Mouse (Mus musculus) embryonic fibroblast, embryonic 13.5 days (primary cell): ENCODE data around the gene Hoxb2.

Source experiments
- CTCF ChIP-seq: IDR thresholded peaks from 2 replicates; pipeline ENCODE4 v1.5.1; 2011; ENCODE audit warnings: mild to moderate bottlenecking, control low read depth, low read length, moderate library complexity, borderline replicate concordance; ENCODE audit not compliant: insufficient read depth
- POLR2A ChIP-seq: IDR thresholded peaks from 2 replicates; pipeline ENCODE4 v1.6.1; 2011; ENCODE audit warnings: low read depth, mild to moderate bottlenecking, control low read depth, low read length, moderate library complexity

DNA sequence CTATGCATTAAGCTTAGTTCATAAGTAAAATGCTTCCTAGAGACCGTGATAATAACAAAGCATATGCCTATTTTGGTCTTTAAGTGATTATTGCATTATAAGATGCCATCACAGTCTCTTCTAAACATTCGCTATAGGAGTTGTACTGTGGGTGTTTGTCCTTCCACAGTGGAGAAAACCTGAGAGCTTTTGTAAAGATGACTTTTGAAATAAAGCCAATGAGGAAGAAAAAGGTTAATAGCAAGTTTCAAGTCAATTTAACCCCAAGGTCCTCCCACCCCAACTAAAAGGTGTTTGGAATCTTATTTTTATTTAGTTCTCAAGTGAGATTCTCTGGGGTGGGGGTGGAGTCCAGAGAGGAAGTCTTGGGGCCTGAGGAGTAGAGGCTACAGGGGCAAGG, 37.2 kb upstream of the Hoxb2 start:
- TF ChIP-seq CTCF (no peak), POLR2A (no peak)
